Mouse (Mus musculus): ENCODE measurements at regions not wholly inside any gene's neighbourhood (a gene's known extent, or its start where the extent isn't known, plus 50 kb on each side); places are given as distances from the start of the nearest gene placed in this dataset.

DNA sequence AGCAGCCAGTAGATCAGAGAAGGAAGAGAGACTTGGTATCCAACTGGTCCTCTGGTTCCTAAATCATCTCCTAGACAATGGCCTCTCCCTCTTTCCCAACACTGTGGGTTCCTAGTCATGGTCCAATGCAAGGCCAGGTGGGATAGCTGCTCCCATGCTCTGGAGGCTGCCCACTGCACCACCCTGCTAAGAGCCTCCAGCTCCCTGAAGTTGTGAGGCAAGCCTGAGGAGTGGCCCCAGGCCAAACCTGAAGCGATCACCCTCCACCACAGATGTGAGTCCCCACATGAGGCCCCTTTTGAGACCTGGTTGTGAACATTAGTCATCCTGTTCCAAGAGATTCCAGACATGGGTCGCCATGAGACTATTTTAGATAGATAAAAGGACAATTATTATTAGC lies 96.5 kb upstream of the Ret start:
- H3K4me3 ChIP-seq (replicated peaks in 1 of 3; ENCODE audit: low read depth in 2 of 3, low read length in 2 of 3, poor library complexity in 1 of 3): no peak overlapping the region
- TF ChIP-seq MAX (IDR thresholded peaks at IDR 0.05; ENCODE audit: low read length): no peak

DNA sequence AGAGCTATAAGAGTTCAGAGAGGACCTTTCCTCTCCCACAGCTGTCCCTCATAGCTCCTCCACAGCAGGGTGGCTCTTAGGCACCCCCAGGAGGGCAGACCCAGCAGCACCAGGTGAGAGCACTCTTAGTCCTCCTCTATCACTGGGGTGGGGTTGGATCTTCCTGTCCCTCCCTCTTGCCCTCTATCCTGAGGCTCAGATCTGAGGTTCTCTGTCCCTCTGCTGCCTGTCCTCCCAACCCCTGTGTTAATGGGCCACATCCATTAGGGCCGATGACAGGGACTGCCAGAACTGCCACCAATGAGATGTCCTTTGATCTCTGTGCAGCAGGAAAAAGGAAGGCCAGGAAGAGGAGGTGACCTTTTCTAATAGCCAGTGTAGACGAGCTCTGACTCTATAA lies 95.4 kb upstream of the Ret start:
- dilution Hi-C loops (cut with MboI; ENCODE audit: extremely low pct_ligation_motif_present, extremely low pct_unique_long_range_greater_than_20kb, low sequenced_read_pairs): no loop called here
- H3K4me3 ChIP-seq (replicated peaks in 1 of 3; ENCODE audit: low read depth in 2 of 3, low read length in 2 of 3, poor library complexity in 1 of 3): no peak overlapping the region

More for the DNA sequence above, 96.5 kb upstream of the Ret start:
- H3K9me3 ChIP-seq (replicated peaks; ENCODE audit: low read length): no peaks in the 10 kb centered on the region
- no peak overlapping the region for H3K9ac ChIP-seq (ENCODE audit: insufficient read depth, low read depth)
- peaks cover 90% of the 10 kb centered on the region for H3K27me3 ChIP-seq (replicated peaks)
- no peak overlapping the region for H3K27ac ChIP-seq (ENCODE audit: insufficient read depth, low read depth)
- no peaks in the 10 kb centered on the region for H3K79me2 ChIP-seq (replicated peaks; ENCODE audit: control insufficient read depth, extremely low read depth, insufficient read depth, poor library complexity, severe bottlenecking)
- in situ Hi-C loops (cut with MboI; ENCODE audit: low pct_ligation_motif_present, low pct_unique_long_range_greater_than_20kb, low sequenced_read_pairs) (no loop called here), dilution Hi-C loops (cut with MboI; ENCODE audit: extremely low pct_ligation_motif_present, extremely low pct_unique_long_range_greater_than_20kb, low sequenced_read_pairs) (no loop called here)
- H3K4me1 ChIP-seq (ENCODE audit: control insufficient read depth in 1 of 2, insufficient read depth in 2 of 2): no peaks in the 10 kb centered on the region
- H3K36me3 ChIP-seq (replicated peaks in 1 of 2; ENCODE audit: control insufficient read depth in 1 of 2, insufficient read depth in 1 of 2, low read length in 1 of 2): no peaks in the 10 kb centered on the region
- DNase-seq (ENCODE audit: extremely low read depth): no peak
- H3K4me2 ChIP-seq (ENCODE audit: insufficient read depth, low read depth, poor library complexity, severe bottlenecking): no peak overlapping the region

DNA sequence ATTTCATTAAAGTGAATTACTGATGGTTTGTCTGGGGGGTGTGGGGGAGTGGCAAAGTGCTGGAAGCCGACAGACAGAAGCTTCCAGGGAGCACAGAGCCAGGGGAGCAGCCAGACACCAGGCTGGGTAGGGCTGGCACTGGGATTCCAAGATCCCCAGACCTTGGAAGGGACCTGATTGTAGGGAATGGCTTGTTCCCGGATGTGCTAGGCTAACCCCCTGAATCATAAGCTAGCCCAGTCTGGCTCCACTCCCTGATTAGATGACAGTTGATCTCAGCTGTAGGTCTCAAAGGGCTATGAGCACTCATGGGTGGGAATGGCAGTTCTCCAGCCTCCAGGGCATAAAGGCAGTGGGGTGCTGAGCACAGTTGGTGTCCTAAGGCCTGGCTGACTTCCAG lies 94.8 kb upstream of the Ret start:
- DNase-seq (ENCODE audit: extremely low read depth): no peak
- Histone ChIP-seq H3K9ac (ENCODE audit: insufficient read depth, low read depth) (no peak overlapping the region), H3K27ac (ENCODE audit: insufficient read depth, low read depth) (no peak overlapping the region), H3K4me3 (replicated peaks in 1 of 3; ENCODE audit: low read depth in 2 of 3, low read length in 2 of 3, poor library complexity in 1 of 3) (no peak overlapping the region), H3K4me1 (ENCODE audit: control insufficient read depth in 1 of 2, insufficient read depth in 2 of 2) (no peaks in the 10 kb centered on the region), H3K27me3 (replicated peaks) (peaks cover 91% of the 10 kb centered on the region), H3K79me2 (replicated peaks; ENCODE audit: control insufficient read depth, extremely low read depth, insufficient read depth, poor library complexity, severe bottlenecking) (no peaks in the 10 kb centered on the region), H3K36me3 (replicated peaks in 1 of 2; ENCODE audit: control insufficient read depth in 1 of 2, insufficient read depth in 1 of 2, low read length in 1 of 2) (no peaks in the 10 kb centered on the region), H3K4me2 (ENCODE audit: insufficient read depth, low read depth, poor library complexity, severe bottlenecking) (no peak overlapping the region), H3K9me3 (replicated peaks; ENCODE audit: low read length) (no peaks in the 10 kb centered on the region)
- in situ Hi-C loops (cut with MboI; ENCODE audit: low pct_ligation_motif_present, low pct_unique_long_range_greater_than_20kb, low sequenced_read_pairs): no loop called here
- TF ChIP-seq GABPA (IDR thresholded peaks at IDR 0.05; ENCODE audit: insufficient replicate concordance, low read depth, low read length): no peak
- TF ChIP-seq ZC3H11A (IDR thresholded peaks at IDR 0.05; ENCODE audit: low read depth, low read length): no peak
- no peak for TF ChIP-seq EP300 (IDR thresholded peaks at IDR 0.05; ENCODE audit: low read length)
- no peak for TF ChIP-seq UBTF (IDR thresholded peaks at IDR 0.05; ENCODE audit: low read depth, low read length)
- TF ChIP-seq TBP (conservative IDR thresholded peaks at IDR 0.05; ENCODE audit: low read depth, low read length): no peak
- TF ChIP-seq CTCF (conservative IDR thresholded peaks at IDR 0.05 in 1 of 2, IDR thresholded peaks at IDR 0.05 in 1 of 2; ENCODE audit: low read depth in 2 of 2, low read length in 2 of 2): no peak
- TF ChIP-seq NRF1 (IDR thresholded peaks at IDR 0.05; ENCODE audit: low read depth, low read length): no peak
- no peak for TF ChIP-seq MYC (IDR thresholded peaks at IDR 0.05; ENCODE audit: low read depth, low read length)
- TF ChIP-seq ZNF384 (IDR thresholded peaks at IDR 0.05; ENCODE audit: low read depth, low read length): no peak
- TF ChIP-seq MXI1 (IDR thresholded peaks at IDR 0.05; ENCODE audit: low read depth, low read length): no peak
- dilution Hi-C loops (cut with MboI; ENCODE audit: extremely low pct_ligation_motif_present, extremely low pct_unique_long_range_greater_than_20kb, low sequenced_read_pairs): no loop called here

More for the DNA sequence above, 95.4 kb upstream of the Ret start:
- Histone ChIP-seq H3K79me2 (replicated peaks; ENCODE audit: control insufficient read depth, extremely low read depth, insufficient read depth, poor library complexity, severe bottlenecking) (no peaks in the 10 kb centered on the region), H3K27ac (ENCODE audit: insufficient read depth, low read depth) (no peak overlapping the region), H3K4me1 (ENCODE audit: control insufficient read depth in 1 of 2, insufficient read depth in 2 of 2) (no peaks in the 10 kb centered on the region), H3K36me3 (replicated peaks in 1 of 2; ENCODE audit: control insufficient read depth in 1 of 2, insufficient read depth in 1 of 2, low read length in 1 of 2) (no peaks in the 10 kb centered on the region), H3K9me3 (replicated peaks; ENCODE audit: low read length) (no peaks in the 10 kb centered on the region), H3K9ac (ENCODE audit: insufficient read depth, low read depth) (no peak overlapping the region), H3K4me2 (ENCODE audit: insufficient read depth, low read depth, poor library complexity, severe bottlenecking) (no peak overlapping the region), H3K27me3 (replicated peaks) (peaks cover 90% of the 10 kb centered on the region)
- TF ChIP-seq POLR2AphosphoS2 (IDR thresholded peaks at IDR 0.05; ENCODE audit: low read depth, low read length): no peak
- TF ChIP-seq MAZ (IDR thresholded peaks at IDR 0.05; ENCODE audit: low read depth, low read length): no peak
- TF ChIP-seq IRF4 (IDR thresholded peaks at IDR 0.05; ENCODE audit: low read depth, low read length): no peak
- no peak for TF ChIP-seq ZC3H11A (IDR thresholded peaks at IDR 0.05; ENCODE audit: low read depth, low read length)
- TF ChIP-seq EP300 (IDR thresholded peaks at IDR 0.05; ENCODE audit: low read length): no peak
- no peak for TF ChIP-seq NELFE (IDR thresholded peaks at IDR 0.05; ENCODE audit: low read depth, low read length)
- TF ChIP-seq ZKSCAN1 (IDR thresholded peaks at IDR 0.05; ENCODE audit: borderline replicate concordance, low read depth, low read length): no peak
- TF ChIP-seq CTCF (conservative IDR thresholded peaks at IDR 0.05 in 1 of 2, IDR thresholded peaks at IDR 0.05 in 1 of 2; ENCODE audit: low read depth in 2 of 2, low read length in 2 of 2): no peak
- TF ChIP-seq MEF2A (IDR thresholded peaks at IDR 0.05; ENCODE audit: borderline replicate concordance, low read depth, low read length): no peak
- TF ChIP-seq E2F4 (IDR thresholded peaks at IDR 0.05; ENCODE audit: insufficient replicate concordance, low read depth, low read length): no peak
- TF ChIP-seq ELF1 (IDR thresholded peaks at IDR 0.05; ENCODE audit: low read depth, low read length): no peak
- no peak for TF ChIP-seq ZNF384 (IDR thresholded peaks at IDR 0.05; ENCODE audit: low read depth, low read length)
- in situ Hi-C loops (cut with MboI; ENCODE audit: low pct_ligation_motif_present, low pct_unique_long_range_greater_than_20kb, low sequenced_read_pairs): no loop called here
- DNase-seq (ENCODE audit: extremely low read depth): no peak
